Mouse (Mus musculus): ENCODE data around the gene Bahd1. TPM values are rescaled to one million over a fixed set of nuclear protein-coding genes. Genes with fewer than 3 reads are reported as not detected.

Gene Bahd1
- 3.2 and 4.3 TPM in 2 replicates for polyA plus RNA-seq (2015; fragmentation: Nextera tagmentation; extraction: Ambion mirVana)

- H3K27ac ChIP-seq (replicated peaks): 0 out of 2 replicates have a peak within 1 kb of the TSS, but pooled peaks have one; percentile 22
- peaks cover 73% of the 10 kb centered on the region for H3K4me1 ChIP-seq (replicated peaks)
- H3K36me3 ChIP-seq (replicated peaks): no peaks in the 10 kb centered on the region
- peaks cover 75% of the 10 kb centered on the region for H3K27me3 ChIP-seq
- peak within 1 kb of the TSS; percentile 98 for H3K4me3 ChIP-seq (replicated peaks)
- ATAC-seq (ENCODE audit: insufficient read depth): no peak
- no peaks in the 10 kb centered on the region for H3K9me3 ChIP-seq (replicated peaks)
- WGBS (ENCODE audit: insufficient replicate concordance): 2% methylated on average over 32 of the region's 32 CpGs
- peak within 1 kb of the TSS; percentile 49 for H3K9ac ChIP-seq
- H3K4me2 ChIP-seq: peak within 1 kb of the TSS; percentile 100
Observed at GRCm38 (mm10) chr2:118899981-118900825, at the start of gene Bahd1. Gene Bahd1, plus strand, starts transcription at chr2:118900377.

- no peak overlapping the region for H3K27ac ChIP-seq (replicated peaks)
- H3K27me3 ChIP-seq: peaks cover 9% of the 10 kb centered on the region; the same call in 1 of the 2 replicates
- H3K9me3 ChIP-seq (replicated peaks): no peaks in the 10 kb centered on the region
- ATAC-seq (ENCODE audit: insufficient read depth): no peak
- H3K36me3 ChIP-seq (replicated peaks): no peaks in the 10 kb centered on the region
- 44% methylated on average over 3 of the region's 3 CpGs for WGBS (ENCODE audit: insufficient replicate concordance)
- H3K4me1 ChIP-seq (replicated peaks): no peaks in the 10 kb centered on the region
- H3K4me3 ChIP-seq (replicated peaks): no peak overlapping the region
- no peak overlapping the region for H3K4me2 ChIP-seq
- H3K9ac ChIP-seq: no peak overlapping the region
Observed at GRCm38 (mm10) chr2:118851756-118852155, 48.4 kb upstream of the Bahd1 start.

DNA sequence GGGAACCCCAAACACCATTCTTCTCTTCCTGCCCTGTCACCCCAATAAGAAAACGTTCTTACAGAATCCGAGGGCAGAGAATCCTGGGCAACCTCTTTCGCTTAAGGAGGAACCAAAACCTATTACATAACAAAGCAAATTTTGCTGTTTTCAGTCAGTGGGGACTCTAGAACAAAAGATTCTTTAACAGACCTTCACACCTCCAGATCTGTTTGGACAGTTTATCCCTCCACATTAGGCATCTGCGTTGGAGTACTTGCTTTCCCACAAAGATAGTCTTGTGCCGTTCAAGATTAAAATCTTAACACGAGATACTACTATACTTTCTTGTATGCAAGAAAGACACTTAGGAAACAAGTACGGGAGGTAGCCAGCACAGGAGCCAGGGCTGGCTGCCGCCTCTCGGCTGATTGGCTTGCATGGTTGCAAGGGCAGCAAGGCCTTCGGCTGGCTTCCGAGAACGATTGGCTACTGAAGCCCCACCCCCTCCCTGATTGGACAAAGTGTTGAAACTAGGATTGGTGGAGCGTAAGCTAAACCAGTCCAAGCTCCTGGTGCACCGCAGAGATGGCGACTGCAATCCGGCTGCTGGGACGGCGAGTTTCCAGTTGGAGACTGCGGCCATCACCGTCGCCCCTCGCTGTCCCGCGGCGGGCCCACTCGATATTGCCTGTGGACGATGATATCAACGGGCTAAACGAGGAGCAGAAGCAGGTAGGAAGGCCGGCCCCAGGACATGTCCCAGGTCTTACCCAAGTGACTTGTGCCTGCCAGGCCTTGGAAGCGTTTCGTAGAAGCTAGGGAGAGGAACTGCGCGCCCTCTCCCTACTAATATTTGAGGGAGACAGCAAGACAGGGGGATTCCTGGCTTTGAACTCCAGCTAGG lies 38.5 kb upstream of the Bahd1 start, which contains the start of gene Ivd:
Gene Ivd (plus strand): TSS at position 501 of the 886 bp plus-strand sequence.
- WGBS (ENCODE audit: insufficient replicate concordance): under 1% methylated on average over 34 of the region's 34 CpGs
- Histone ChIP-seq H3K4me2 (peak within 1 kb of the TSS; percentile 78), H3K9me3 (replicated peaks) (no peaks in the 10 kb centered on the region), H3K4me3 (replicated peaks) (peak within 1 kb of the TSS; percentile 65), H3K36me3 (replicated peaks) (no peaks in the 10 kb centered on the region), H3K4me1 (replicated peaks) (peaks cover 29% of the 10 kb centered on the region), H3K27ac (replicated peaks) (peak within 1 kb of the TSS; percentile 63), H3K27me3 (peaks cover 16% of the 10 kb centered on the region), H3K9ac (peak within 1 kb of the TSS; percentile 57)
- ATAC-seq (ENCODE audit: insufficient read depth): peak; percentile 100

GRCm38 (mm10) chr2:118862340-118862675 lies 37.9 kb upstream of the Bahd1 start:
- Histone ChIP-seq H3K9me3 (replicated peaks) (no peaks in the 10 kb centered on the region), H3K4me3 (replicated peaks) (peak overlapping the region; percentile 65), H3K9ac (peak overlapping the region; percentile 57), H3K4me2 (peak overlapping the region; percentile 78), H3K27ac (replicated peaks) (peak overlapping the region; percentile 63), H3K27me3 (peaks cover 16% of the 10 kb centered on the region), H3K36me3 (replicated peaks) (no peaks in the 10 kb centered on the region), H3K4me1 (replicated peaks) (peaks cover 29% of the 10 kb centered on the region)
- ATAC-seq (ENCODE audit: insufficient read depth): no peak
- 62% methylated on average over 3 of the region's 3 CpGs for WGBS (ENCODE audit: insufficient replicate concordance)

DNA sequence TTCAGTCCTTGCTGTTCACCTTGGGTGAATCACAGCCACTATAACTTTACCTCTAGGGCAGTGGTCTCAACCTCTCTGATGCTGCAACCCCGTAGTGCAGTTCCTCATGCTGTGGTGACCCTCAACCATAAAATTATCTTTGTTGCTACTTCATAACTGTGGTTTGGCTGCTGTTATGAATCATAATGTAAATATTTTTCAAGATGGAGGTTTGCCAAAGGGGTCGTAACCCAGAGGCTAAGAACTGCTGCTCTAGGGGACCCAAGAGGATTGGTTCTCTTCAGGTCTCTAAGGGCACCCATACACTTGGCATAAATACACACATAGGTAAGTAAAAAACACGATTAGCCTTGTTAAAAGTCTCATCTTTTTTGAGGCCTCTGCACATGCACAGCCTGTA lies 29.6 kb upstream of the Bahd1 start:
- WGBS (ENCODE audit: insufficient replicate concordance): 74% methylated on average over 3 of the region's 3 CpGs
- Histone ChIP-seq H3K27ac (replicated peaks) (no peak overlapping the region), H3K27me3 (no peaks in the 10 kb centered on the region), H3K4me3 (replicated peaks) (no peak overlapping the region), H3K4me1 (replicated peaks) (no peaks in the 10 kb centered on the region), H3K9me3 (replicated peaks) (no peaks in the 10 kb centered on the region), H3K36me3 (replicated peaks) (peaks cover 23% of the 10 kb centered on the region), H3K4me2 (no peak overlapping the region), H3K9ac (no peak overlapping the region)
- ATAC-seq (ENCODE audit: insufficient read depth): no peak

DNA sequence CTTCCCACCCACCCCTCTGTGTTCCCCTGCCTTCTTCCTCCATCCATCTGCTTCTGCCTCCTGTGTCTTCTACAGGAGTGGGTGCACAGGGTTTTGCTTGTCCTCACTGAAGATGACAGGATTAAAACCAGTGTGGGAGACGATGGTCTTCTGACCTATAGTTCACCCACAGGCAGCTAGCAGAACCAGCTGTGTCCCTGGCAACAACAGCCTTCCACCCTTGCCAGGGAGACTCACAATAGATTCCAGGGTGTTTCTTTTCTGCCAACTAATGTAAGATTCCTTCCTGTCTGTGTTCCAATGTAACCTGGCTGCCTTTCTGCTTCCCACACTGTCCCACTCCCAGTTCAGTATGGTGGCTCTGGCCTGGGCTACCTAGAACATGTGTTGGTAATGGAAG lies 29.1 kb upstream of the Bahd1 start:
- Histone ChIP-seq H3K4me2 (no peak overlapping the region), H3K9me3 (replicated peaks) (no peaks in the 10 kb centered on the region), H3K36me3 (replicated peaks) (peaks cover 24% of the 10 kb centered on the region), H3K4me3 (replicated peaks) (no peak overlapping the region), H3K9ac (no peak overlapping the region), H3K4me1 (replicated peaks) (no peaks in the 10 kb centered on the region), H3K27me3 (no peaks in the 10 kb centered on the region), H3K27ac (replicated peaks) (no peak overlapping the region)
- ATAC-seq (ENCODE audit: insufficient read depth): no peak
- 67% methylated on average over 1 of the region's 1 CpGs for WGBS (ENCODE audit: insufficient replicate concordance)

GRCm38 (mm10) chr2:118873018-118873417 lies 27.2 kb upstream of the Bahd1 start:
- WGBS (ENCODE audit: insufficient replicate concordance): 76% methylated on average over 5 of the region's 5 CpGs
- Histone ChIP-seq H3K27me3 (no peaks in the 10 kb centered on the region), H3K36me3 (replicated peaks) (peaks cover 39% of the 10 kb centered on the region), H3K4me3 (replicated peaks) (no peak overlapping the region), H3K4me2 (no peak overlapping the region), H3K9ac (no peak overlapping the region), H3K4me1 (replicated peaks) (no peaks in the 10 kb centered on the region), H3K9me3 (replicated peaks) (no peaks in the 10 kb centered on the region), H3K27ac (replicated peaks) (no peak overlapping the region)
- ATAC-seq (ENCODE audit: insufficient read depth): no peak

DNA sequence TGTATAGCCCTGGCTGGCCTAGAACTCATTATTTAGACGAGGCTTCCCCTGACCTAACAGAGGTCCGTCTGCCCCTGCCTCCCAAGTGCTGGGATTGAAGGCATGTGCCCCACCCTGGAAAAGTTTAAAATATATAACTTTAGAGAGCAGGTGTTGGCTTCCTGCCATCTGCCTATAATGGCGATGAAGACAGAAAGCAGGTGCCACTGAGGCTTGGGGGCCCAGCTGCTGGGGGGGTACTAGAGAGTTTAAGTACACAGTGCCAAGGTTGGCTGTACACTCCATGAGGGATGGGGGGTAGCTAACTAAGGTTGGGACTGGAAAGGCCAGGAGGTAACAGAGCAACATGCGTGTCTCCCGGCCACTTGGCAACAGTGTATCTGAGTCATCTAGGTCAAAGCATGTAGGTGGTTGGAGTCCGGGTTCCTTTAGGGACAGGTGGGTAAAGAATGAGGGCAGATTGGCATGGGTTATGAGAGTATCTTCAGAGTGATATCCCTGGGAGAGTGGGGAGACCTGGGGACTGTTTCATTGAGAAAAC lies 26.2 kb upstream of the Bahd1 start:
- Histone ChIP-seq H3K9ac (no peak overlapping the region), H3K27me3 (no peaks in the 10 kb centered on the region), H3K4me3 (replicated peaks) (no peak overlapping the region), H3K9me3 (replicated peaks) (no peaks in the 10 kb centered on the region), H3K4me2 (no peak overlapping the region), H3K36me3 (replicated peaks) (peaks cover 41% of the 10 kb centered on the region), H3K4me1 (replicated peaks) (no peaks in the 10 kb centered on the region), H3K27ac (replicated peaks) (no peak overlapping the region)
- WGBS (ENCODE audit: insufficient replicate concordance): 75% methylated on average over 6 of the region's 6 CpGs
- ATAC-seq (ENCODE audit: insufficient read depth): no peak

DNA sequence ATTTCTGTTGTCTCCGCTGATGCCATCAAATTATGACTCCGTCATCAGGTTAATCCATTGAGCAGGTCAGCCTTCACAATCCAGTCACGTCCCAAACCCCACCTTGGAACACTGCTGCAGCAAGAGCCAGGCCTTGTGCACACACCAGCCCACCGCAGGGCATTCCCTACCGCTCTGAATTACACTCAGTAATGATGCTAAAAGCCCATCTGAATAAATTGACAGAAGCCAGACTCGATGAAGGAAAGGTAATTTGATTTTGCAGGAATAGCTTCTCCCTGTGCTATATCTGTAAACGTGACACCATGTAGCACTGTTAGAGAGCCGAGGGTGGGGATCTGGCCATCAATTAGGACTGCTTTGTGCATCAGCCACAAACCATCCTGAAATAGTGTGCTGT lies 24.9 kb upstream of the Bahd1 start:
- no peaks in the 10 kb centered on the region for H3K4me1 ChIP-seq (replicated peaks)
- no peaks in the 10 kb centered on the region for H3K9me3 ChIP-seq (replicated peaks)
- 74% methylated on average over 8 of the region's 8 CpGs for WGBS (ENCODE audit: insufficient replicate concordance)
- no peak for ATAC-seq (ENCODE audit: insufficient read depth)
- no peak overlapping the region for H3K4me2 ChIP-seq
- no peak overlapping the region for H3K4me3 ChIP-seq (replicated peaks)
- H3K36me3 ChIP-seq (replicated peaks): peaks cover 33% of the 10 kb centered on the region
- H3K9ac ChIP-seq: no peak overlapping the region
- H3K27me3 ChIP-seq: no peaks in the 10 kb centered on the region
- no peak overlapping the region for H3K27ac ChIP-seq (replicated peaks)

DNA sequence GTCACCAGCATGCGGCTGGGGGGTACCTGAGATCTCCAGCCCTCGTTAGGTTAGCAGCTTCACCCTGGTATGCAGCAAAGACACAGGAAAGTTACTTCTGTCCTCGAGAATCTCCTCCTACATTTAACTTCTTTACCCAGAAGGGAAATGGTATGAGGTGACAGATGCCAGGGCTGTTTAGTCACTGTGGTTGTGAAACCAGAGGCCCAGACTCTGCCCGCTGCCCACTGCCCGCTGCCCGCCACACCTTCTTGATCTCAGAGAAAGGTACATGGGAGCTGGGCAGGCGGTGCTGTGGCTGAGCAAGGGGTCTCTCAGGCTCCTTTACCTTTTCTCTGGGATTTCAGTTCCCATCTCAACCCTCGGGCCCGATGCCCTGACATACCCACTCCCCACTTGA lies 23.7 kb upstream of the Bahd1 start:
- Histone ChIP-seq H3K9me3 (replicated peaks) (no peaks in the 10 kb centered on the region), H3K9ac (no peak overlapping the region), H3K4me2 (no peak overlapping the region), H3K27me3 (no peaks in the 10 kb centered on the region), H3K4me3 (replicated peaks) (no peak overlapping the region), H3K27ac (replicated peaks) (no peak overlapping the region), H3K4me1 (replicated peaks) (no peaks in the 10 kb centered on the region), H3K36me3 (replicated peaks) (peaks cover 29% of the 10 kb centered on the region)
- no peak for ATAC-seq (ENCODE audit: insufficient read depth)
- 75% methylated on average over 9 of the region's 9 CpGs for WGBS (ENCODE audit: insufficient replicate concordance)

DNA sequence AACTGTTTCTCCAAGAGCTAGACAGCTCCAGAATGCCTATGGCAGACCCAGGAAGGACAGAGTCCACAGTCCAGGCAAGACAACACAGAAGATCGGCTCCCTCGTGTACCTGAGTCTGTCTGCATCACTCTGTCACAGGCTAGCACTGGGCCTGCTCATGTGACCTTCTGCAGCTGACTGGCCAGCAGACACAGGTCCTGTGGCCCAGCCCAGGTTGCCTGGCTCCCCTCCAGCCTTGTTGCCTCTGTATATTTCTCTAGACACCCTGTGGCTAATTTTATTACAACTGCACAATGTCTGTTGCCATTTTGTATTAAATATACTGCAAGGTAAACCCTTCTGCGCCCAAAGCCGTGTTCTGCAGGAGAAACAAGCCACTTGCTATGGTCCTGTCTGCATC lies 19.2 kb upstream of the Bahd1 start:
- WGBS (ENCODE audit: insufficient replicate concordance): 71% methylated on average over 4 of the region's 4 CpGs
- H3K36me3 ChIP-seq (replicated peaks): peaks cover 19% of the 10 kb centered on the region
- H3K4me3 ChIP-seq (replicated peaks): no peak overlapping the region
- H3K9me3 ChIP-seq (replicated peaks): no peaks in the 10 kb centered on the region
- ATAC-seq (ENCODE audit: insufficient read depth): no peak
- no peak overlapping the region for H3K27ac ChIP-seq (replicated peaks)
- H3K27me3 ChIP-seq: peaks cover 7% of the 10 kb centered on the region
- no peak overlapping the region for H3K9ac ChIP-seq
- no peak overlapping the region for H3K4me2 ChIP-seq
- peaks cover 17% of the 10 kb centered on the region for H3K4me1 ChIP-seq (replicated peaks)

Data from liver, embryonic 15.5 days (tissue).